Mouse (Mus musculus): ENCODE measurements around the gene Tespa1. TPM values are rescaled to one million over a fixed set of nuclear protein-coding genes. Genes with fewer than 3 reads are reported as not detected.
"Not testable (repeated sequence)": the region's sequence is repeated elsewhere in the genome, so short reads cannot be mapped to it uniquely, and the experiment has no call there.

The Tespa1 gene
- total and polyA plus RNA-seq, 3 experiments: 0.18 to 0.70 (median 0.47) TPM

GRCm38 (mm10) chr10:130330711-130331110 lies 8.0 kb downstream of the Tespa1 start:
- intact Hi-C loops (cut with DNase I): no loop called here
- Histone ChIP-seq H3K27ac (no peak overlapping the region), H3K4me3 (no peak overlapping the region), H3K79me2 (replicated peaks; ENCODE audit: control insufficient read depth, insufficient read depth, low read length) (no peaks in the 10 kb centered on the region), H3K27me3 (ENCODE audit: control insufficient read depth, insufficient read depth, low read length) (no peaks in the 10 kb centered on the region), H3K4me1 (ENCODE audit: control insufficient read depth, insufficient read depth, low read length) (no peaks in the 10 kb centered on the region), H3K9ac (ENCODE audit: low read depth, low read length) (no peak overlapping the region), H3K36me3 (ENCODE audit: control insufficient read depth, insufficient read depth, low read length) (no peaks in the 10 kb centered on the region)
- 71% methylated on average over 1 of the region's 1 CpGs for WGBS
- no peak for DNase-seq
- no peak for TF ChIP-seq CTCF (IDR thresholded peaks at IDR 0.05)
- no peak for TF ChIP-seq POLR2A (IDR thresholded peaks at IDR 0.05; ENCODE audit: insufficient read depth, low read depth, low read length)
- TF ChIP-seq EP300 (IDR thresholded peaks at IDR 0.05; ENCODE audit: insufficient read depth, low read depth, low read length): no peak

- Histone ChIP-seq H3K9ac (ENCODE audit: low read depth, low read length) (no peak overlapping the region), H3K4me1 (ENCODE audit: control insufficient read depth, insufficient read depth, low read length) (no peaks in the 10 kb centered on the region), H3K27ac (no peak overlapping the region), H3K79me2 (replicated peaks; ENCODE audit: control insufficient read depth, insufficient read depth, low read length) (no peaks in the 10 kb centered on the region), H3K36me3 (ENCODE audit: control insufficient read depth, insufficient read depth, low read length) (no peaks in the 10 kb centered on the region), H3K27me3 (ENCODE audit: control insufficient read depth, insufficient read depth, low read length) (no peaks in the 10 kb centered on the region), H3K4me3 (no peak overlapping the region)
- no peak for DNase-seq
- 54% methylated on average over 1 of the region's 1 CpGs for whole genome bisulfite sequencing
- intact Hi-C loops (cut with DNase I): no loop called here
- TF ChIP-seq EP300 (IDR thresholded peaks at IDR 0.05; ENCODE audit: insufficient read depth, low read depth, low read length): no peak
These were observed 13.7 kb downstream of the Tespa1 start for GRCm38 (mm10) chr10:130336385-130336784.

GRCm38 (mm10) chr10:130337581-130337980 lies 14.9 kb downstream of the Tespa1 start:
- 37% methylated on average over 2 of the region's 2 CpGs for WGBS
- H3K36me3 ChIP-seq (ENCODE audit: control insufficient read depth, insufficient read depth, low read length): no peaks in the 10 kb centered on the region

GRCm38 (mm10) chr10:130340050-130340449 lies 17.4 kb downstream of the Tespa1 start:
- H3K36me3 ChIP-seq (ENCODE audit: control insufficient read depth, insufficient read depth, low read length); DNase-seq; H3K9ac ChIP-seq (ENCODE audit: low read depth, low read length); H3K4me3 ChIP-seq; H3K4me1 ChIP-seq (ENCODE audit: control insufficient read depth, insufficient read depth, low read length); H3K27ac ChIP-seq; H3K79me2 ChIP-seq (replicated peaks; ENCODE audit: control insufficient read depth, insufficient read depth, low read length); intact Hi-C loops (cut with DNase I); H3K27me3 ChIP-seq (ENCODE audit: control insufficient read depth, insufficient read depth, low read length): not testable (repeated sequence)
- WGBS: 78% methylated on average over 4 of the region's 4 CpGs

More at GRCm38 (mm10) chr10:130337581-130337980, 14.9 kb downstream of the Tespa1 start:
- Histone ChIP-seq H3K4me3 (no peak overlapping the region), H3K27me3 (ENCODE audit: control insufficient read depth, insufficient read depth, low read length) (no peaks in the 10 kb centered on the region), H3K27ac (no peak overlapping the region), H3K79me2 (replicated peaks; ENCODE audit: control insufficient read depth, insufficient read depth, low read length) (no peaks in the 10 kb centered on the region), H3K4me1 (ENCODE audit: control insufficient read depth, insufficient read depth, low read length) (no peaks in the 10 kb centered on the region), H3K9ac (ENCODE audit: low read depth, low read length) (no peak overlapping the region)
- no peak for TF ChIP-seq CTCF (IDR thresholded peaks at IDR 0.05)
- no peak for TF ChIP-seq POLR2A (IDR thresholded peaks at IDR 0.05; ENCODE audit: insufficient read depth, low read depth, low read length)
- TF ChIP-seq EP300 (IDR thresholded peaks at IDR 0.05; ENCODE audit: insufficient read depth, low read depth, low read length): no peak
- no peak for DNase-seq
- intact Hi-C loops (cut with DNase I): no loop called here

- intact Hi-C loops (cut with DNase I): no loop called here
- WGBS: 87% methylated on average over 1 of the region's 1 CpGs
- no peak overlapping the region for H3K27ac ChIP-seq
- no peak overlapping the region for H3K4me3 ChIP-seq
- DNase-seq: no peak
- no peaks in the 10 kb centered on the region for H3K27me3 ChIP-seq (ENCODE audit: control insufficient read depth, insufficient read depth, low read length)
- H3K36me3 ChIP-seq (ENCODE audit: control insufficient read depth, insufficient read depth, low read length): no peaks in the 10 kb centered on the region
- H3K4me1 ChIP-seq (ENCODE audit: control insufficient read depth, insufficient read depth, low read length): no peaks in the 10 kb centered on the region
- TF ChIP-seq CTCF (IDR thresholded peaks at IDR 0.05) (no peak), POLR2A (IDR thresholded peaks at IDR 0.05; ENCODE audit: insufficient read depth, low read depth, low read length) (no peak), EP300 (IDR thresholded peaks at IDR 0.05; ENCODE audit: insufficient read depth, low read depth, low read length) (no peak)
- no peaks in the 10 kb centered on the region for H3K79me2 ChIP-seq (replicated peaks; ENCODE audit: control insufficient read depth, insufficient read depth, low read length)
- no peak overlapping the region for H3K9ac ChIP-seq (ENCODE audit: low read depth, low read length)
These were observed 21.4 kb downstream of the Tespa1 start for GRCm38 (mm10) chr10:130344056-130344455.

GRCm38 (mm10) chr10:130363438-130364164 lies 40.9 kb downstream of the Tespa1 start:
- Histone ChIP-seq H3K36me3 (ENCODE audit: control insufficient read depth, insufficient read depth, low read length) (no peaks in the 10 kb centered on the region), H3K27ac (no peak overlapping the region), H3K9ac (ENCODE audit: low read depth, low read length) (no peak overlapping the region), H3K4me1 (ENCODE audit: control insufficient read depth, insufficient read depth, low read length) (no peaks in the 10 kb centered on the region), H3K79me2 (replicated peaks; ENCODE audit: control insufficient read depth, insufficient read depth, low read length) (no peaks in the 10 kb centered on the region), H3K27me3 (ENCODE audit: control insufficient read depth, insufficient read depth, low read length) (no peaks in the 10 kb centered on the region), H3K4me3 (no peak overlapping the region)
- TF ChIP-seq CTCF (IDR thresholded peaks at IDR 0.05): peak; percentile 52
- TF ChIP-seq EP300 (IDR thresholded peaks at IDR 0.05; ENCODE audit: insufficient read depth, low read depth, low read length): no peak
- TF ChIP-seq POLR2A (IDR thresholded peaks at IDR 0.05; ENCODE audit: insufficient read depth, low read depth, low read length): no peak
- intact Hi-C loops (cut with DNase I): no loop called here
- no peak for DNase-seq
- 56% methylated on average over 2 of the region's 2 CpGs for WGBS
